Mouse (Mus musculus): ENCODE results near the gene Hebp2. TPM values are rescaled to one million over a fixed set of nuclear protein-coding genes. Genes with fewer than 3 reads are reported as not detected.

Gene Hebp2
- total RNA-seq, 2 experiments from 2014 or later, result 2.8 to 3.8 TPM

GRCm38 (mm10) chr10:18525311-18525710 lies 20.6 kb downstream of the Hebp2 start:
- intact Hi-C loops (cut with DNase I), result loop anchor here (5.0 kb wide), 1 partner anchor 288 kb away; no protein-coding TSS in a partner anchor
- DNase-seq (ENCODE audit: low spot score in 2 of 2), result no peak

- DNase-seq (ENCODE audit: low spot score in 2 of 2), result no peak
- intact Hi-C loops (cut with DNase I), result no loop called here
These were observed 23.3 kb downstream of the Hebp2 start for GRCm38 (mm10) chr10:18522556-18522955.

DNA sequence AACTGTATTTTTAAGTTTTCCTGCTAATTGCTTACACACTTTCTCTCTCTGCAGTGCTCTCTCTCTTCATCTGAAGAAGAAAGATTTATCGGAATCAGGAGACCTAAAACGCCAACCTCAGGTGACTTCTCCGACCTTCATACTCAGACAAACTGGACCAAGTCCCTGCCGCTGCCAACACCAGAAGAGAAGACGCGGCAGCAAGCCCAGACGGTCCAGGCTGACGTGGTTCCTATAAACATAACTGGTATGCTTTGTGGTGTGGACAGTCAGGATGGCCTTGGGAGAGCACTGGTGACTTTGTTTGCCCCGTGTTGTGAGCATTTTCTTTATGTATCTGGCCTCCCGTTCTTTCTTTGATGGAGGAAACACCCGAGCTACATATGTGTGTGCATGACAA lies 34.4 kb downstream of the Hebp2 start:
- no peak for DNase-seq (ENCODE audit: low spot score in 2 of 2)
- intact Hi-C loops (cut with DNase I), result no loop called here

GRCm38 (mm10) chr10:18510663-18511062 lies 35.2 kb downstream of the Hebp2 start:
- no peak for DNase-seq (ENCODE audit: low spot score in 2 of 2)
- intact Hi-C loops (cut with DNase I), result no loop called here

- peak; percentile 39 to 89 for DNase-seq (ENCODE audit: low spot score in 2 of 2)
- intact Hi-C loops (cut with DNase I), result no loop called here
These were observed 37.3 kb downstream of the Hebp2 start for GRCm38 (mm10) chr10:18508586-18508985.

GRCm38 (mm10) chr10:18507869-18508473 lies 37.9 kb downstream of the Hebp2 start:
- no peak for DNase-seq (ENCODE audit: low spot score in 2 of 2)
- intact Hi-C loops (cut with DNase I), result no loop called here

DNA sequence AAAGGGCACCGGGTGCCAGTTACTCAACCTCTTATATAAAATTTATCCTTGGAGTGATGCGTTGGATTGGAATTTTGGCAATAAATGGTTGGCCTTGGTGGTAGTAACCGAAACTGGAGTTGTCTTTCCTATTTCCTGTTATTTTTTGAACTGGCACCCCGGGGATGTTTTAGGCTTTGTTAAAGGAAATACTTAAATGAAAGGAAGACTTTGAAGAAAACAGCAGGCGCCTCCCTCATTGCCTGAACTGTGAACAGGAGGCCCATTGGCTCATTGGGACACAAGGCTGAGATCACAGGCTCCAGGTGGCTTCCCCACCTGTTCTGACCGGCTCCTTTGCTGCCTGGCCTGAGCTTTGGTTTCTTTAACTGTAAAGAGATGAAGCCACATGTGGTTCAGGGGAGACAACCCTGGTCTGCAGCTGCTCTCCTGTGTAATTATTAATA lies 39.4 kb downstream of the Hebp2 start:
- DNase-seq (ENCODE audit: low spot score in 2 of 2), result no peak
- intact Hi-C loops (cut with DNase I), result no loop called here

- intact Hi-C loops (cut with DNase I), result no loop called here
- no peak for DNase-seq (ENCODE audit: low spot score in 2 of 2)
These were observed 40.2 kb downstream of the Hebp2 start for GRCm38 (mm10) chr10:18505690-18506089.

GRCm38 (mm10) chr10:18501997-18502396 lies 43.9 kb downstream of the Hebp2 start:
- intact Hi-C loops (cut with DNase I), result no loop called here
- DNase-seq (ENCODE audit: low spot score in 2 of 2), result no peak

GRCm38 (mm10) chr10:18497066-18497465 lies 48.8 kb downstream of the Hebp2 start:
- intact Hi-C loops (cut with DNase I), result no loop called here
- no peak for DNase-seq (ENCODE audit: low spot score in 2 of 2)

DNA sequence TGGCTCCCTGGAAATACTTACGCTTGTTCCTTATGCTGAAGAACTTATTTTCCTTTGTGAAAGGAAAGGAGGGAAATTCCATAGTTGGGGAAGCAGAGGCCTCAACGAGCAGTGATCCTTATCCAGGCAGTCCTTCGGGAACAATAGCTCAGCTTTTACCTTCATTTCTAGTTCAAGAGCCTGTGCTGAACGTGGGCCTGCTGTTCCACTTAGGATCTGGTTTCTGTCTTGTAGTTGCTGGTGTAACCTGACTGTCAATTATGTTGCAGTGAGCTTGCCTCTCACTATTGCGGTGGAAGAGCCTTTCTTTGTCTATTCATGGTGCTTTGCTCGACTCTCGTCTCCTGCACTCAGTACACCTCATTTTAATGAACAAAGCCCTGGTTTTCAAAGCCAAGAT lies 51.6 kb downstream of the Hebp2 start:
- DNase-seq (ENCODE audit: low spot score in 2 of 2), result no peak
- intact Hi-C loops (cut with DNase I), result no loop called here

DNA sequence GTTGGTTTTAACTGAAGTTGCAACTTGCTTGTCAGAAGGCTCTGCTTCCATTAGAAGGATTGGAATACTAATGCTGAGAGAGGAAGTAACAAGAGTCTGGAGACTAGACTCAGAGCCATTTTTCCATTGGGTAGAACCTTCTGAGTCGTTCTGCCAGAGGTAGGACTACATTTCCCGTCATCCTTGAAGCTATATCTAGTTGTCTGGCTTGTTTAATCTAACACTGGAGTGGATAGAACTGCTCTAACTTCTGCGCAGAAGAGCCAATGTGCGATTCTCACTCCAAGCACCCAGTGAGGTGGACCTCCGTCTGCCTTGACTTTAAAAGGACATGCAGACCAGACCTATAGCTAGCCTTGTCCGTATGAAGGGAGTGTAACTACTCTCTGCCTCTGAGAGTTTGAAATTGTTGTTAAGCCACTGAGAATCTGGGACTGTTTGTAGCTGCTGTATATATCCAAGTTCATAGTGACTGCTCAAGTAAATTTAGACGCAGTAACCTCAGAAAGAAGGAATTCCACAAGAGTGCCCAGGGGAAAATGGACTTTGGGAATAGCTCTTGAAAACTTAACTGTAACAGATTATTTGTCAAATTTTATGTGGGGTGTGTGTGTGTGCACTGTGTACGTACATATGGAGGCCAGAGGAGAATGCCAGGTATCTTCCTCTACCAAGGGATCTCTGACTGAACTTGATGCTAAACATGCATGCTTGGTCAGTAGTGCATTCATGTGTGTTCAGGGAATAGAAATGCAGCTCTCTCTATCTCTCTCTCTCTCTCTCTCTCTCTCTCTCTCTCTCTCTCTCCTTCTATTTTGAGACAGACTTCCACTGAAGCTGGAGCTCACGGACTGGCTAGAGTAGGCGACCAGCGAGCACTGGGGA lies 52.6 kb downstream of the Hebp2 start:
- intact Hi-C loops (cut with DNase I), result no loop called here
- no peak for DNase-seq (ENCODE audit: low spot score in 2 of 2)

- DNase-seq (ENCODE audit: low spot score in 2 of 2), result no peak
- intact Hi-C loops (cut with DNase I), result no loop called here
These were observed 53.9 kb downstream of the Hebp2 start for GRCm38 (mm10) chr10:18491952-18492351.

DNA sequence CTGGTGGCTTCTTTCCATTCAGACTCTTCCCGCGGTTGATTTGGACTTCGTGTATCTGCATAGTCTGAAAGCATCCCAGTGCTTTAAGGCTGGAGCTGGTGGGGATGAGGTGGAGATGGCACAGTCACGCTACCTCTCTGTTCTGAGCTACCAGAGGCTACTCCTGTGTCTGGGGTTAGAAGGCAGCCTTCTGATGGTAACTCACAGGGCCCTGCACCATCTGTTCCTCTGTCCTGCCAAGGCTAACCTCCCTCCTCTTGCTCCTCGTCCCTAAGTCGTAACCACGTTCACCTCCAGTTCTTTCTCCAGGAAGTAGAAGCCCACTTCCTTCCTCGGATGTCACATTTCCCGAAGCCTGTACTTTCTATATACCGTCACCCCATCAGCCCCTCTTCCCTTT lies 55.9 kb downstream of the Hebp2 start:
- intact Hi-C loops (cut with DNase I), result no loop called here
- no peak for DNase-seq (ENCODE audit: low spot score in 2 of 2)

Other genes with a start within 250 kb of the Hebp2 start
- gene Nhsl1, start 227.1 kb downstream of the Hebp2 start, total RNA-seq (2021), result 10 to 100 TPM; 28.3 to 28.8 TPM
- 100 to 1,000 TPM; 104 to 105 TPM for gene Arfgef3, start 197.9 kb upstream of the Hebp2 start, total RNA-seq (2021)
- gene Gm4922, start 240.7 kb upstream of the Hebp2 start, total RNA-seq (2021), result not detected